Mouse (Mus musculus): Measurements from ENCODE around the gene Rnf207. TPM values are rescaled to one million over a fixed set of nuclear protein-coding genes. Genes with fewer than 3 reads are reported as not detected.

The Rnf207 gene
- total and polyA plus RNA-seq, 3 experiments = 0.51 TPM; not detected in 2

GRCm38 (mm10) chr4:152362180-152362579, 43.4 kb upstream of the Rnf207 start:
- Histone ChIP-seq H3K9me3 (replicated peaks; ENCODE audit: low read length) (no peaks in the 10 kb centered on the region), H3K27ac (ENCODE audit: insufficient read depth, low read depth) (no peak overlapping the region), H3K36me3 (replicated peaks in 1 of 2; ENCODE audit: control insufficient read depth in 1 of 2, insufficient read depth in 1 of 2, low read length in 1 of 2) (peaks cover 4 to 14% of the 10 kb centered on the region in 2 experiments), H3K4me1 (ENCODE audit: control insufficient read depth in 1 of 2, insufficient read depth in 2 of 2) (0 out of 4 replicates have a peak, but pooled peaks cover 3% of the 10 kb centered on the region in 2 experiments), H3K4me2 (ENCODE audit: insufficient read depth, low read depth, poor library complexity, severe bottlenecking) (no peak overlapping the region), H3K79me2 (replicated peaks; ENCODE audit: control insufficient read depth, extremely low read depth, insufficient read depth, poor library complexity, severe bottlenecking) (no peaks in the 10 kb centered on the region), H3K27me3 (replicated peaks) (no peaks in the 10 kb centered on the region), H3K4me3 (replicated peaks in 1 of 3; ENCODE audit: low read depth in 2 of 3, low read length in 2 of 3, poor library complexity in 1 of 3) (no peak overlapping the region), H3K9ac (ENCODE audit: insufficient read depth, low read depth) (no peak overlapping the region)
- in situ Hi-C loops (cut with MboI; ENCODE audit: low pct_ligation_motif_present, low pct_unique_long_range_greater_than_20kb, low sequenced_read_pairs) (no loop called here), dilution Hi-C loops (cut with MboI; ENCODE audit: extremely low pct_ligation_motif_present, extremely low pct_unique_long_range_greater_than_20kb, low sequenced_read_pairs) (no loop called here)
- TF ChIP-seq ZNF384 (IDR thresholded peaks at IDR 0.05; ENCODE audit: low read depth, low read length) (no peak), ZMIZ1 (IDR thresholded peaks at IDR 0.05; ENCODE audit: low read depth, low read length) (no peak), ZC3H11A (IDR thresholded peaks at IDR 0.05; ENCODE audit: low read depth, low read length) (no peak), MEF2A (IDR thresholded peaks at IDR 0.05; ENCODE audit: borderline replicate concordance, low read depth, low read length) (no peak), SIN3A (IDR thresholded peaks at IDR 0.05; ENCODE audit: low read length) (no peak), MAX (IDR thresholded peaks at IDR 0.05; ENCODE audit: low read length) (no peak), MAFK (IDR thresholded peaks at IDR 0.05; ENCODE audit: insufficient replicate concordance, low read length) (no peak), POLR2A (IDR thresholded peaks at IDR 0.05; ENCODE audit: low read depth, low read length) (no peak), SMC3 (IDR thresholded peaks at IDR 0.05; ENCODE audit: low read depth, low read length) (no peak), EP300 (IDR thresholded peaks at IDR 0.05; ENCODE audit: low read length) (no peak), MYC (IDR thresholded peaks at IDR 0.05; ENCODE audit: low read depth, low read length) (no peak), NRF1 (IDR thresholded peaks at IDR 0.05; ENCODE audit: low read depth, low read length) (no peak), ZKSCAN1 (IDR thresholded peaks at IDR 0.05; ENCODE audit: borderline replicate concordance, low read depth, low read length) (no peak), USF2 (conservative IDR thresholded peaks at IDR 0.05; ENCODE audit: low read depth, low read length) (no peak), POLR2AphosphoS2 (IDR thresholded peaks at IDR 0.05; ENCODE audit: low read depth, low read length) (no peak), CHD1 (IDR thresholded peaks at IDR 0.05; ENCODE audit: low read depth, low read length) (no peak), RCOR1 (conservative IDR thresholded peaks at IDR 0.05; ENCODE audit: low read depth, low read length) (no peak)
- no peak for DNase-seq (ENCODE audit: extremely low read depth)

- Histone ChIP-seq H3K36me3 (replicated peaks in 1 of 2; ENCODE audit: control insufficient read depth in 1 of 2, insufficient read depth in 1 of 2, low read length in 1 of 2) (peaks cover 4 to 15% of the 10 kb centered on the region in 2 experiments), H3K9me3 (replicated peaks; ENCODE audit: low read length) (no peaks in the 10 kb centered on the region), H3K4me1 (ENCODE audit: control insufficient read depth in 1 of 2, insufficient read depth in 2 of 2) (0 out of 4 replicates have a peak, but pooled peaks cover 3% of the 10 kb centered on the region in 2 experiments), H3K27me3 (replicated peaks) (no peaks in the 10 kb centered on the region), H3K27ac (ENCODE audit: insufficient read depth, low read depth) (no peak overlapping the region), H3K4me2 (ENCODE audit: insufficient read depth, low read depth, poor library complexity, severe bottlenecking) (no peak overlapping the region), H3K9ac (ENCODE audit: insufficient read depth, low read depth) (no peak overlapping the region), H3K4me3 (replicated peaks in 1 of 3; ENCODE audit: low read depth in 2 of 3, low read length in 2 of 3, poor library complexity in 1 of 3) (no peak overlapping the region), H3K79me2 (replicated peaks; ENCODE audit: control insufficient read depth, extremely low read depth, insufficient read depth, poor library complexity, severe bottlenecking) (no peaks in the 10 kb centered on the region)
- TF ChIP-seq BHLHE40 (IDR thresholded peaks at IDR 0.05; ENCODE audit: low read depth, low read length) (no peak), POLR2A (IDR thresholded peaks at IDR 0.05; ENCODE audit: low read depth, low read length) (no peak), GABPA (IDR thresholded peaks at IDR 0.05; ENCODE audit: insufficient replicate concordance, low read depth, low read length) (no peak), RAD21 (IDR thresholded peaks at IDR 0.05; ENCODE audit: low read depth, low read length) (no peak), USF1 (IDR thresholded peaks at IDR 0.05; ENCODE audit: low read depth, low read length) (no peak), TBP (conservative IDR thresholded peaks at IDR 0.05; ENCODE audit: low read depth, low read length) (no peak), NELFE (IDR thresholded peaks at IDR 0.05; ENCODE audit: low read depth, low read length) (no peak), ZMIZ1 (IDR thresholded peaks at IDR 0.05; ENCODE audit: low read depth, low read length) (no peak), TCF12 (IDR thresholded peaks at IDR 0.05; ENCODE audit: low read depth, low read length) (no peak), JUN (IDR thresholded peaks at IDR 0.05; ENCODE audit: insufficient read depth, low read depth, low read length) (no peak), EP300 (IDR thresholded peaks at IDR 0.05; ENCODE audit: low read length) (no peak), MYC (IDR thresholded peaks at IDR 0.05; ENCODE audit: low read depth, low read length) (no peak), MAZ (IDR thresholded peaks at IDR 0.05; ENCODE audit: low read depth, low read length) (no peak), CTCF (conservative IDR thresholded peaks at IDR 0.05 in 1 of 2, IDR thresholded peaks at IDR 0.05 in 1 of 2; ENCODE audit: low read depth in 2 of 2, low read length in 2 of 2) (no peak)
- no peak for DNase-seq (ENCODE audit: extremely low read depth)
- in situ Hi-C loops (cut with MboI; ENCODE audit: low pct_ligation_motif_present, low pct_unique_long_range_greater_than_20kb, low sequenced_read_pairs) (no loop called here), dilution Hi-C loops (cut with MboI; ENCODE audit: extremely low pct_ligation_motif_present, extremely low pct_unique_long_range_greater_than_20kb, low sequenced_read_pairs) (no loop called here)
Observed at GRCm38 (mm10) chr4:152360855-152361254, 42.1 kb upstream of the Rnf207 start.
